Mouse (Mus musculus): ENCODE measurements around the gene Kif2c.

DNA sequence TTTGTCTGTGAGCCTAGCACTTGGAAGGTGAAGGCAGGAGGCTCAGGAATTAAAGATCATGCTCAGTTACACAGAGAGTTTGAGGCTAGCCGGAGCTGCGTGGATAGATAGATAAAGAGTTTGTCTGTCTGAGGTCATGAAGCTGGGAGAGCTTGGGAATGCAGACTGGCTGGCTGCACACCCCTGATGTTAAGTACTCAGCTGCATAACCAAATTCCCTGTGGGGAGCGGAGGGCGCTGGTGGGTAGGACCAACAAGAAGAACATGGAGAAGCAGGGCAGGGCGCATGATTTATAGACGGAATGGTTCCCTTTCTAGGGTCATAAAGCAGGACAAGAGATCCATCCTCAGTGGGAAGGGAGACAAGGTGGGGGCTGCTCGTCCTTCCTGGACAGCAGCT, 39.4 kb downstream of the Kif2c start:
- TF ChIP-seq POLR2A (IDR thresholded peaks at IDR 0.05; ENCODE audit: control insufficient read depth in 1 of 2, insufficient read depth in 1 of 2, low read depth in 1 of 2, low read length in 2 of 2, poor library complexity in 1 of 2) (no peak), MAX (IDR thresholded peaks at IDR 0.05; ENCODE audit: low read length) (no peak), CTCF (IDR thresholded peaks at IDR 0.05 in 2 of 3, conservative IDR thresholded peaks at IDR 0.05 in 1 of 3; ENCODE audit: control insufficient read depth in 1 of 3, insufficient read depth in 1 of 3, low read depth in 2 of 3, low read length in 3 of 3, poor library complexity in 1 of 3, severe bottlenecking in 1 of 3) (no peak), KAT2A (conservative IDR thresholded peaks at IDR 0.05; ENCODE audit: low read depth, low read length) (no peak), USF1 (IDR thresholded peaks at IDR 0.05; ENCODE audit: low read depth, low read length) (no peak), TBP (IDR thresholded peaks at IDR 0.05; ENCODE audit: low read depth, low read length) (no peak), CHD2 (IDR thresholded peaks at IDR 0.05; ENCODE audit: low read length) (no peak), POLR2AphosphoS2 (IDR thresholded peaks at IDR 0.05; ENCODE audit: low read length) (no peak)
